Mouse (Mus musculus) v-Abl transformed pro-B cells (cell line): ENCODE data around the gene Scn11a.

Experiments
- in situ Hi-C, 2 experiments: fragments of 400-800 bp; cut with MboI; formaldehyde crosslinking; loops; one replicate each; pipeline ENCODE4 v1.15.1; 2025; ENCODE audit not compliant: unreplicated experiment in 2 of 2

Gene Scn11a

GRCm38 (mm10) chr9:119706700-119707099 is 118.6 kb downstream of the Scn11a start:
- in situ Hi-C loops, result no loop called here
